Mouse (Mus musculus) ovary, adult 18-20 months (tissue): ENCODE measurements around the gene Tnp1.

Experiments used
- DNase-seq: peaks from one replicate; pipeline ENCODE4 v3.0.0; 2022; ENCODE audit warnings: low spot score, mixed read lengths

Tnp1 gene

DNA sequence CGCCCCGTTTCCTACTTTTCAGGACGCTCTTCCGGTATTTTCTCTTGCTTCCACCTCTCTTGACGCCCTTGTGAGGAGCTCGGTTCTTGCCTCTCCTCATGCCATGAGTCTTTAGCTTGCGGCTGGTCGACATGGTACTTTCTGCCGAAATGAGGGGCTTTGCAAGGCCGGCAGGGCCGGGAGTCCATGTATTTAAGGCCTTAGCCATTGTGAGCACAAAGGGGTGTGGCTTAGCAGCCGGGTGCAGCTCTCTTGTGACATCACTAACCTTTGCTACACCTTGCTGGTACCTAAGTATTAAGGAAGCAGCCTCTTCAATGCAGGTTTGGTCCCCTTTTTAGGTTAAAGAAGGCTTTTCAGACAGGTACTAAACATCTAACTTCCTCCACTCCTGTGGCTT is at the start of gene Tnp1:
Gene Tnp1, minus strand, starts transcription at position 179 of the 400 bp plus-strand sequence.
- no peak for DNase-seq

DNA sequence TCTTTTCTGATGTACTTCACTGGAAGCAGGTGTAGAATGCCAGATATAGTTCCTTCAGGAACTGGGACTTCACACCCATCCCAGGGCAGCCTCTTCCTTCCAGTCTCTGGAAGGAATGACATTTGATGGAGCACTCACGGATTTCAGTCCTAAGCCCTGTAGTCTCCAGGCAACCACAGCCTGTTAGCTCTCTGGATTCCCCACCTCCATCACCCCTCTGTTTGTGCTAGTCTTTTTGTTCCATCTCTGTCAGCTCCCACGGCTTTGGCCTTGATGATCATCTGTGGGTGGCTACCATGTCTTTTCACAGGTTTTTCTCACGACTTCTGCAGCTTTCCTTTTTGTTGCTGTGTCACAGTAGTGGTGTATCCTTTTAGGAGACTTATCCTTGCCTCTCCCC is 48.6 kb upstream of the Tnp1 start:
- DNase-seq, result no peak

DNA sequence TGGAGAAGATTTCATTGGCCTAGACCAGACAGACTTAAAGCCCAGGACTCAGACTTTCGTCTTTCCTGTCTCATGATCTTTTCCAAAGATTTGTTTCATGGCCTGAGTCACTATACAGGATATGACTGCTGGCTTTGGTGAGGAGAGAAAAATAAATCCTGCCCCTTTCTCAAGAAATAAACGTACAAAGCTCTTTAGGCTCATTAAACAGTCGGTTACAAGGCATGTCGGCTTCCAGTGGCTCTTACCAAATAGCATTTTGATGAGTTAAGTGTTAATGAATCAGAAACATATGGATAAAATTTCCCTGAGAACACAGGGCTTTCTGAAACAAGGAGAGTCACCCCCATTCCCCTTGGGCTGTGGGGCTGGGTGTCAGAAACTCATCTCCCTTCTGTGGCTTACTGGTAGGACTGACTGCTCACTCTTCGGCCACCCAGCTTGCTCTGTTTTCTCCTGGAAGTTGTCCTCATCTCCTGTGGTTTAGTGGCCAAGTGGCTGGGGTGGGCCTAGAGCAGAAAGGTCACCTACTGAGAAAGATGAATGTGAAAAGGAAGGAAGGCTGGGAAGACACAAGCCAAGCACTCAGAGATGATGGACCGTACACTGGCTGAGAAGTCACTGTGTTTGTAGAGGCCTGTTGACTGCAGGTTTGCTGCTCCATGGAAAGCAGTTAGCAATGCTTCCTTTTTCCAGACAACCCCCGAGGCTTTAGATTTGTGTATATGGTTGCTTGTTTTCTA is 46.0 kb upstream of the Tnp1 start:
- DNase-seq, result no peak

DNA sequence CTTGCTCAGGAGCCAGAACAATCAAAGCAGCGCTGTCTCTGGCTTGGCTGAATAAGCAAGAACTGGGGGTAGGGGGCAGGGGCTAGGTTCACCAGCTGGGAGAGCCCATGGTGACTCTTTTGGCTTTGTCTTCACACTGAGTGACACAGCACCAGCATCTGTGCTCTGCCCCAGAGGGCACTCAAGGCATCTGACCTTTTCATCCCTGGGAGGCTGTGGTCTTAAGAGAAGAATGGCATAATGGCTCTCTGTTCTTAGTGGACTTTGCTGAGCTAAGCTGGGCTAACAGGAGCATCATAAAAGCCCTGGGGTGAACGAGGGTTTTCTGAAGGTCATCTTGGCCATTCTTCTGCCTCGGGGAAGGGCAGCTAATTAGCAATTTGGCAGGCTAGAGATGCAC is 44.6 kb upstream of the Tnp1 start:
- no peak for DNase-seq

DNA sequence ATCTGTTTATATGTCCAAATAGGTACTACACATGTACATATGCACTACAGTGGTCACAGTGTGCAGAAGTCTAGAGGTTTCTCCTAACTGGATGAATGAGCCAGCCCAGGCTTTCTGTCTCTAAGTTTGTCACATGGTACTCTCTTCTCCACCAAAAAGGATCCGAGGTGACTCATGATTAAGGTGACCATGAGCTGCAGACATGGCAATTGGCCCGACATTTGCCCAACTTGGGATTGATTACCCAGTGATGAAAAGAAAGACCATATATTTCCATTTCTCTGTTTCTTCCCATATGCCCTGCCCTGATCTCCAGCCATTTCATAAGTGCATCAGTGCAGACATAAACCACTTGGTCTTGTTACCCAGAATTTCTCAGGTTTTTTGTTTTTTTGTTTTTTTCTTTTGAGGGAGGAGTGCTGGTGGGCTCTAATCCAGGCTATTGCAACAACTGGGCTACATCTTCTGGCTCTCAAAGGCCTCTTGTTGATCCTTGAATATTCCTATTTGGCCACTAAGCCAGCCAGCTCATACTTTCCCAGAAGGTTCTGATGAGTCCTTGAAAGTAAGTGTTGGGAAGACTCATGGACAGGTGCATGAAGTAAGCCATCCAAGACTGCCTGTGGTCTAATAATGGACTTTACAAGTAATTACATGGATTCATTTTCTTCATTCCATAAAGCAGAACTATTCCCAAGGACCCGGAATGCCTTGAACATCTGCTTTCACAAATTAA is 40.7 kb upstream of the Tnp1 start:
- no peak for DNase-seq

DNA sequence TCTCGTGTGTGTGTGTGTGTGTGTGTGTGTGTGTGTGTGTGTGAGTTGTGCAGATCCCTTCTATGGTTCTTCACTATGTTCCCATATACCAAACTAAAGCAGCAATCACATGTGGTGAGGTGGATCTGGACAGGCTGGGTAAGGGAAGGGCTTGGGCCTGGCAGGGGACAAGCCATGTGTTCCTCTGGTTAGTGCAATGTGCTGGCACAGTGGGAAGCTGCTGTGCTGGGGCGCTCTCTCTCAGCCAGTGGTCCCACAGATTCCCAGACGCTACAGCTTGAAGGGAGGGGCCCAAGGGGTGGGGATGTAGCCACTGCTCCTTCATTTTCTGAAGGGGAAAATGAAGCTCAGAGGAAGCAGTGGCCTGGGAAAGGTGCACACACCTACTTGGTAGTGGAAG is 40.1 kb upstream of the Tnp1 start:
- no peak for DNase-seq

DNA sequence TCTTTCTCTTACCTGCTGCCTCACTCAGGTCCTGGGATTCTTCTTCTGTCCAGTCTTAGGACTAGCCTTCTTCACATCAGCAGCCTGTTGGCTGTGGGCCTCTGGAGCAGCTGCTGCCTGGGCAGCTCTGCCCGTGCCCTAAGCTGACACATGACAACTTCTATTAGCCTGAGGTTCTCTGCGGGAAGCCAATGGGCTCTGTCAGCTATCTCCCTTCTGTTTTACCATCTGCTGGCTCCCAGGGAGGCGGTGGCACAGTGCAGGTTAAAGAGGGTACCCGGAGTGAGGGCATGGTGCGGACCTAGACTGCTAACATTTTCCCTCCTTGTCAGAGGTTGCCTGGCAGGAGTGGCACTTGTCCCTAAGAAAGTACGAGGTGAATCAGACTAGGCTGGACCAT is 39.5 kb upstream of the Tnp1 start:
- DNase-seq, result no peak

DNA sequence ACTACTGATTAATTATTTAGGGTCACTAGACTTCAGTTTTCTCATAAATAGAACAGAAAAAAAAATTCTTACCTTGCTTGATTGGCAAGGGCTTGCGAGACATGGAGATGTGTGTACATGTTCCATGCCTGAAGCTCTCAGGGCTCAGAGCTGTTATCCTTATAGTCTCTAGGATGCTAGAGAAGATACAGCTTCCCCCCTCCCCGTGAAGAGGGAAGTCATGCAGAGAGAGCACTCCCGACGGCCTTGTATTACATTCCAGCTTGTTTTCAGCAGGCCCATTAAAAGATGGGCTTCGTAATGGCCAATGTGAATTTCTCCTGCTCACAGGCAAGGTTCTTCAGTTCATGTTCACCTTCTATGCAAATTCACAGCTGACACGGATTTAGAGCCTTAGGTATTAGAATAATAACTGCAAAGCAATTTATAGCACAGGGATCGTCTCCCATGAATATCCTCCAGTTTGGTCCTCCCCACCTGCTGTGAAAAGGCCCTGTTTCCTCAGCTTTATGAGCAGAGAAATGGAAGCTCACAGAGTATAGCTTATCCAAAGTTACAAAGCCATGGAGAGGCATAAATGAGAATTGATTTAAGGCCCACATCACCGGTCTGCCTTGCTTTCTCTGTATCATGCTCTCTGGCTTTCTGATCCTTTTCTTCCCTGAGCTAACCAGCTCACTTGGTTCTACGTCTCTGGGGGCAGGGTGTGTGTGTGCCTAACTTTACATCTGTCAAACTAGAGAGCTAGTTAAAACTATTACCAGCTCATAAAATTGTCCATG is 38.0 kb upstream of the Tnp1 start:
- no peak for DNase-seq

DNA sequence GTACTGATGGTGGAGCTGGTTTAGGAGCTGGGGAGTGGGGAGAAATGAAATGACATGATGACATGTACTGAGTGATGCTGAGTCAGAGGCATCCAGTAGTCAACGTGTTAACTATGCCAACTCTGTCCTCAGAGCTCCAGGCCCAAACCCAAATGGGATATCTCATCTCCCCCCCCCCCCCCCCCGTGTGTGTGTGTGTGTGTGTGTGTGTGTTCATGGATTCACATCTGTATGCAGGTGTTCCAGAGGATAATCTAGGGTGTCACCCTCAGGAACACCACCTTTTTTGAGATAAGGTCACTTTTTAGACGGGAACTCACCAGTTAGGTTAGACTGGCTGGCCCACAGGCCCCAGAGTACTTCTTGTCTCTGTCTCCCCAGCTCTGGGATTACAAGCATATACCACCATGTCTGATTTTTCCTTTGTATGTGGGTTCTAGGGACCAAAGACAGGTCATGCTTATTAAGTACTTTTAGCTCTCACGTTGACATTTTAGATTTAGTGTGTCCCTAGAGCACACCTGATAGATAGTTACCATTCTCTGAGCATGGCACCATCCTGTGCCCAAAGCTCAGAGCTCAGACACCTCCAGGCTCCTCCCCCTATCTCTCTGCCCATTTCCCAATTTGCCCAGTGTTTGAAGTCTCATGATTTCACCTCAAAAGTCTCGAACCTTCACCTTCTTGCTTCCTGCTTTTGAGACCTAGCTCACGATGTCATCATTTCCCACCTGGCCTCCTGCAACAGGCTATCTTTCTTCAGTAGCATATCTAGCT is 31.4 kb upstream of the Tnp1 start:
- DNase-seq, result no peak

DNA sequence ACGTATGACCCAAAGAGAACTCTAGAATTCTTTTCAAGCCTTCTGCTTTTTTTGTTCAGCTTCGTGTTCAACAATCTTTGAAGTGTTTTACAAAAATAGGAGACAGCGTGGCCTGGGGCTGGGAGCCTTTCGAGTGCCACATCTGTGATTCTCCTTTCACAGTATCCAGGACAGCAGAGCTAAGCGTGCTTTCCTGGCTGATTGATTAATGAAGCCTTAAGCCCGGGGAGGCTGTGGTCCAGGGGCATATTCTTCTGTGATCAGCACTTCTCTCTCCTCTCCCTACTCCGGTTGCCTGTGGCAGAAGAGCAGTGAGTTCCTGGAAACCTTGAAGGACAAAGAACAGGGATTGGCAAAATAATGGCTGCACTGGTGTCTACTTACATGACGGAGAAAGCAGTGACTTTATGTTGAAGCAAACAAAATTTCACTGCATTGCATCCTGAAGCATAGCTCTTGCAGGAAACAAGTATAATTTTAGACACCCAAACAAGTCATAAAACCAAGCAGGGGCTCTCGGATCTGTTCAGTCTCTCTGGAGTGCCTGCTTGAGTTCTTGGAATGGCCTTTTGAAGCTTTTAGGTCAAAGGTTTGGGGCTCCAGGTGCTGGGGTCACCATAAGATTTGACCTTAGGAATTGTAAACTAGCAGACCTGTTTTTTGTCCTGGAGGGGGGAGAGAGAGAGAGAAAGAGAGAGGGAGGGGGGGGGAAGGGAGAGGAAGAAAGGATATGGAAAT is 30.4 kb upstream of the Tnp1 start:
- no peak for DNase-seq

DNA sequence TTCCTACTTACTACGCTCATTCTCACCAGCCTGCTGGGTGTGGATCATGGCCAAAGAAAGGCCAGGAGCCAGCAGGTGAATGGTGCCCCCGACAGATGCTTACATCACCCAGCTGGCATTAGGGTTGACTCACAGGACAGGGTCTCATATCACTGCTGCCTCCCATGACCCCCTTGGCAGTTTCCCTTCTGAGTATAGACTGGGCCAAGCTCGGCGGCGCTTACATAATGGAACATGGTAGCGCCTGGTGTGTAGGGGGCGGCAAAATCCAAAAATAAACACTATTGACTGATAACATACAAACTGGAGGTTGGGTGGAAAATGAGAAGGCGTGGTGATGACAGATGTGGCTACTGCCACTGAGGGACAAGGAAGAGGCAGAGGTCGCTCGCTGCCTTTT is 28.0 kb upstream of the Tnp1 start:
- DNase-seq, result no peak

DNA sequence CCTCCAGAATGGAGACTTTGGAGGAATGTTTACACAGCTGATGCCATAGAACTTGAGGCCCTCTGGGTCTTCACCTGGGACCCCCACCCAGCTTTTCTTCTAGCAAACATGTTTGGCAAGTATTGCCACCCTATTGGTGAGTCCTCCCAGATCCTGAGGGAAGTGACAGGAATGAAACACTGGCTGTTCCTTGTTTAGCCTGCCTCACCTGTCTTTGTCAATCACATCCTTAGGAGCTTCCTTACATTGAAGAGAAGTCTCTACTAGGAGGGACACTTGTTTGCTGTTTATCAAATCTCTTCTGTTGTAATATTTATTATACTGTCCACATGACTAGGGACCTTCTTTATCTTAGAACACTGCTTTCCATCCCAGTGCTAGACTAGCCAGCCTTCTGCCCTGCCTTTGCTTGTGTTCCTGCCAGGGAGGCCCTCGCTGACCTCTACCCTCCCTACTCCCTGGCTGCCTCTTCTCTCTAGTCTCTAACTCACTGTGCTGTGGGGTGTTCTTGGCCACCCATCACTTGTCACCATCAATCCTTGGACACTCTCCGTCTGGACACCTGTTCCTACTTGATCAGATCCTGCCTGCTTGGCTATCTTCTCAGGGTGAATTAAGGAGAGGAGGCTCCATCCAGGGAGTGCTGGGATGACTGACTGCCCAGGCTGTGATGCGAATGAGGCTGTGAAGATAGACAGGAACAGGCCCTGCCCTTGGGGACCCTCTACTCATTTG is 25.1 kb upstream of the Tnp1 start:
- DNase-seq, result no peak

DNA sequence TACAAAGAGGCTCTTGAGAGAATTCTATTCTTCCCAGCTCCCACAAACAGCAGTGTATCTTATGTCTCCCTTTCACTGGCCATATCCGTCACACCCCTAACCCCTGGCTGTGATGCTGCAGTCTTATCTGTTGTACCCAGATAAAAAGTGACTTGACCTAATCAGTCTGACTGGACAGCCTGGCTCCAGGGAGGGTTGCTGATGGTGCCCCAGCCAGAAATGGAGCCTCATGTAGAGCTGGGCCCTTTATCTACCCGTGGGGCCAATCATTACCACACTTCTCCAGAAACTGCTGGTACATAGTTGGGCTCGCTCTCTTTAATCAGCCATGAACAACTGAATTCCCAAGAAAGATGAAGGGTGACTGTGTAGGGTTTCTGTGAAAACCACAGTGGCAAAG is 22.8 kb upstream of the Tnp1 start:
- DNase-seq, result no peak

DNA sequence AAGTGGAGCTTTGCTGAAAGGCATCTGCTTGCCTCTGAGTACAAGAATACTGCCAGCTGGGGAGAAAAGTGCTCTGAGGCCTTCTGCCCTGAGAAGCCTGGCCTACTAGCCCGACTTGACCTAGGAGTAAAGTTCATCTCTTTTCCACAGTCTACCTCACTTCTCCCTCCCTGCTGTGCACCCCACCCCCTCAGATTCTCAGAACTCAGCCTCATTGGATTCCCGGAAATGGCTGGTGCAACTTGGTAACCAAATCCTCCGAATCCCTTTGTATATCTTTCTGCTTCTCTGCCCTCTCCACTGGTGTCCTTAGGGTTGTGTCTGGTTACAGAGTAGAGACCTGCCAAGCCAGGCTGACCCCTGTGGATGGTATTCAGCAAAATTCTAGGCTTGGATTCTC is 20.8 kb upstream of the Tnp1 start:
- no peak for DNase-seq

DNA sequence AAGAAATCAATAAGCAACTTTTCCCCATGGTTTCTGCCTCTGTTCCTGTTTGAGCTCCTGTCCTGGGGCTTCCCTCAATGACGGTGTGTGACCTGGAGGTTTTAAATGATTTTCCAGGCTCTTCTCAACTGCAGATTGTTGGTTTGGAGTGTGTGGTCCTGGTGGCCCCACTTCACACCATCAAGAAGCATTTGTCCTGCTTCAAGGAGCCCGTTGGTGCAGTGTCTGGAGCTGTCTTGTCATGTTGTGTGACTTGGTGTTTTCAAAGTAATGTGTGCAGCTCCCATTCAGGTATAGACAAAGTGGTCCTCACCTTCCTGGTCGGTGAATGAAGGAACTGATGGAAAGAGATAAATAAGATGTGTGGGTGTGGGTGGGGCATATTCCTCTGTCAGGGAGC is 20.0 kb upstream of the Tnp1 start:
- DNase-seq, result no peak

DNA sequence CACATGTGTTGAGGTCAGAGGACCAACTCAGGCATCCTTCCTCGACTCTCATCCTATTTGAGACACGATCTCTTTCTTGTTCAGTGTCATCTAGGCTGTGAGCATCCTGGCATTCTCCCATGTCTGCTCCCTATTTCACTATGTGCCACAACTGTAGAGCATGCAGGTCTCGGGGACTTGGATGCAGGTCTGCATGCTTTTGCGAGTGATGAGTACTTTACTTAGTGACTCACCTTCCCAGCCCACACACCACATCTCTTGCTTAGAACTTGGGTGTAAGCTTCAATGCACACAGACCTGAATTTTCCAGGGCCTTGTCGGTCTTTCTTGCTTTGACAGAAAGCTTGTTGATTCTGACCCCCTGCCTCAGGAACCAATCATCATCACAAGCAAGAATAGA is 16.8 kb upstream of the Tnp1 start:
- DNase-seq, result no peak

DNA sequence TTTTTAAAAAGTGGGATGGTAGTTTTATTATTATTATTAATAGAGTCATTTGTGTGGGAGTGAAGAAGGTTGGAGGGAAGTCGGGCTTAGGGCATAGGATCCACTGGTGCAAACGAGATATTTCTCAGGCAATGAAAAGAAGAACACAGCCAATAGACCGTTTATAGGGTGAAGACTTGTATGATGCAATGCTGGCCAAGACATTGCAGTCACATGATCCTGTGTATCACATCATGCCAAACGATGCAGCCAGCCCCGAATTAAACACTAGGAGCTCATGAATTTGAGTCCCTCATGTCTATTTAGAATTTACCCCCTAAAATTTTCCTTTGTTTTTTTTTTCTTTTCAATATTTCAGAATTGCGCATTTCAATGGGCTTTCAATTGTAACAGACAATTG is 13.0 kb upstream of the Tnp1 start:
- no peak for DNase-seq

DNA sequence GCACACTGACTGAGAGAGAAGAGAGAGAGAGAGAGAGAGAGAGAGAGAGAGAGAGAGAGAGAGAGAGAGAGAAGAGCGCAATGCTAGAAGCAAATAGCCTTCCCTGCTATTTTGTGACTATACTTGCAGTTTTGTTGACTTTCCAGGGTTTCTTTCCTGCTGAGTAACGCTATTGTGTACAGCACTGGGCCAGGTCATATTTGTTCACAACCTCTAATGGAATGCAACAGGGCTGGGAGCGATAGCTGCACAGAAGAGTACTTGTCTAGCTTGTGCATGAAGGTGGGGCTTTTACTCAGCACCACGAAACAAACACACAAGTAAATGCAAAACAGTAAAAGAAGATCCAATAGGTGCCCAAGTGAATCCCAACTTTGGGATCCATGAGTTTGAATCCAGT is 11.7 kb upstream of the Tnp1 start:
- no peak for DNase-seq

DNA sequence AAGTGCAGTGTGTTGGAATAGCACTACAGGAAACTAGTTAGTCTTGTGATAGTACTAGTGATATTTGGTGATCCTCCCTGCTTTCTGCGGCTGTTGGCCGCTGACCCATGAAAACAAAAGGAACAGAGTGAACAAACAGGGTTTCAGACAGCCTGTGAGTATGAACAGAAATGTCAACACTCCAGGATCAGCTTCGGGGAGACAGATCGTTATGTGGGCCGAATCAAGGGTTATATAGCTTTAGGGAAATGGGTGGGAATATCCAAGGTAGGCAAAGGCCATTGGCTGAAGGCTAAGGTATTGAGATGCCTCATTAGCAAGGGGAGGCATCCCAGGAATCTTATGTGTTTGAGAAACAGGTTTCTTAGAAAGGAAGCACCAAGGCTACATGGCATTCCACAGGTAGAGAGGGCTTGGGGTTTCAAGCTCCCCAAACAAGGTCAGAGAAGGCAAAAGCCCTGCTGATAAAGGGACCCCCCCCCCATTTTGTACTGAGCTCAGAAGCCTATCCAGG is 11.1 kb upstream of the Tnp1 start:
- no peak for DNase-seq

DNA sequence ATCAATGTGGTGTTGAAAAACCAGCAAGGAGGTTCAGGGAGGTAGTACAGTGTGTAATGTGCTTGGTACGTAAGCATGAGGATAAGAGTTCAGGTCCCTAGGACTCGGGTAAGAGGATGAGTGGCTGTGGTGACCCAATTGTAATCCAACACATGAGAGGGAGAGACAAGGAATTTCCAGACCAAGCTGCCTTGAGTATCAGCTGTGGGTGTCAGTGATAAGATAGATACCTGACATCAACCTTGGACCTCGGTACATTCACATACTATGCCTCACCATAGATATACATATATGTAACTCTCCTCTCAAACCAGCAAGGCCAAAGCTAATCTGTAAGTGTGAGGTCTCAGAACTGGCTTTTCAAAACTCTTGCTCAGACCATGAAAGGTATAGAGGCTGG is 10.4 kb upstream of the Tnp1 start:
- DNase-seq, result no peak

DNA sequence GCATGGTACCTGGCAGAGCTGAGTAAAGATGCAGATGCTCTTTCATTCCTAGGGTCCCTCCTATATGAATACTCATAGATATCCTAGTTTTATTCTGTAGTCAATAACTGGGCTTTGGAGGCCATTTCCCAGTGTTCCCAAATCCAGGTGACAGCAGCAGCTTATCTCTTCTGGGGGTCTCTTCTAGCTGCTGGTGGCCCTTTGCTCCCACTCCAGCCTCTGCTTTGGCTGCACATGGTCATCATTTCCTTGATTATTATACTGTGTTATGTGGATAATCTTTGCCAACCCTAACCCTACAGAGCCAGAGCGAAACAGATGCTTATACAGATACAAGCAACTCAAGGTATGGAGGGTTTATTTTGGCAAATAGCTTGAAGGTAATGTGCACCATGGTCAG is 8.9 kb downstream of the Tnp1 start:
- no peak for DNase-seq
